Mouse (Mus musculus) brain, embryonic 14.5 days (tissue): ENCODE measurements around the gene B4galnt1. TPM values are rescaled to one million over a fixed set of nuclear protein-coding genes. Genes with fewer than 3 reads are reported as not detected.

Source experiments
- DNase-seq: peaks from one replicate; pipeline ENCODE4 v3.0.0-alpha.2; 2011; ENCODE audit warnings: low read depth
- CTCF ChIP-seq: fragments of 200-500 bp; IDR thresholded peaks from 2 replicates; pipeline ENCODE4 v1.5.1; 2012; ENCODE audit warnings: inconsistent platforms, mild to moderate bottlenecking, moderate library complexity, borderline replicate concordance; ENCODE audit not compliant: insufficient read depth, insufficient read length; ENCODE audit errors: extremely low read depth
- POLR2A ChIP-seq: fragments of 200-500 bp; IDR thresholded peaks from 2 replicates; pipeline ENCODE4 v1.6.1; 2012; ENCODE audit warnings: mild to moderate bottlenecking, inconsistent platforms, borderline replicate concordance; ENCODE audit not compliant: poor library complexity, insufficient read depth, insufficient read length, severe bottlenecking; ENCODE audit errors: extremely low read depth
- polyA plus RNA-seq: library from polyadenylated mRNA; depleted of rRNA; stranded (reverse); fragments of >200 nt; gene quantifications from 2 replicates; pipeline ENCODE4 v1.2.3, GENCODE M21; 2012

Gene B4galnt1
- polyA plus RNA-seq, 1 experiment, result 72.4 TPM

DNA sequence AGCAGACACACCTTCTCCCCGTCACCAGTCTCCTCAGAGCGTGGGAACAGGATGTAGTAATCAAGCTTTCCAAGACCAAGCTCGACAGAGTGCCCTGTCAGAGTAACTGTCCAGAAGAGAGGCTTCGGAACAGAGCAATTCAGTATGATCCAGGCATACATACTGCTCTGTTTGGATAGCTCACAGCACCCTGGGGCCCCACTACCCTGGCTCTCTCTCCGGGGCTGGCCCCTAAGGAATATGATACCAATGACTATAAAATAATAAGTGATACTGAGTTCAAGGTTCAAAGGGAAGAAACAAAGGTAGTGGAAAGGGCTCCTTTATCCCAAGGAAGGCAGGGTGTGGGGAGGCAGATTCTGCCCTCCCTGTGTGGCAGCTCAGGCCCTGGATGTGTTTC is 32.6 kb upstream of the B4galnt1 start:
- DNase-seq, result no peak
- no peak for TF ChIP-seq CTCF
- no peak for TF ChIP-seq POLR2A

DNA sequence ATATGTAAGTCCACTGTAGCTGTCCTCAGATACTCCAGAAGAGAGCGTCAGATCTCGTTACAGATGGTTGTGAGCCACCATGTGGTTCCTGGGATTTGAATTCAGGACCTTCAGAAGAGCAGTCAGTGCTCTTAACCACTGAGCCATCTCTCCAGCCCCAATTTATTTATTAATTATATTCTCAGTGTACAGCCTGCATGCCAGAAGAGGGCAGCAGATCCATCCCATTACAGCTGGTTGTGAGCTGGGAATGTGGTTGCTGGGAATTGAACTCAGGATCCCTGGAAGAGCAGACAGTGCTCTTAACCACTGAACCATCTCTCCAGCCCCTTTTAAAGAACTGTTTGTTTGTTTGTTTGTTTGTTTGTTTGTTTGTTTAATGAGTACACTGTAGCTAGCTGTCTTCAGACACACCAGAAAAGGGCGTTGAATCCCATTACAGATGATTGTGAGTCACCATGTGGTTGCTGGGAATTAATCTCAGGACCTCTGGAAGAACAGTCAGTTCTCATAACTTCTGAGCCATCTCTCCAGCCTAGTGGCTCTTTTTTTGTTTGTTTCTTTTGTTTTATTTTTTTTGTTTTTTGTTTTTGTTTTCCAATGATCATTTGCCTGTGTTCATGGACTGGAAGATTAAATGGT is 30.5 kb upstream of the B4galnt1 start:
- peak; percentile 21 for DNase-seq
- TF ChIP-seq CTCF, result peak; percentile 32; the same call in 1 of the 2 replicates

DNA sequence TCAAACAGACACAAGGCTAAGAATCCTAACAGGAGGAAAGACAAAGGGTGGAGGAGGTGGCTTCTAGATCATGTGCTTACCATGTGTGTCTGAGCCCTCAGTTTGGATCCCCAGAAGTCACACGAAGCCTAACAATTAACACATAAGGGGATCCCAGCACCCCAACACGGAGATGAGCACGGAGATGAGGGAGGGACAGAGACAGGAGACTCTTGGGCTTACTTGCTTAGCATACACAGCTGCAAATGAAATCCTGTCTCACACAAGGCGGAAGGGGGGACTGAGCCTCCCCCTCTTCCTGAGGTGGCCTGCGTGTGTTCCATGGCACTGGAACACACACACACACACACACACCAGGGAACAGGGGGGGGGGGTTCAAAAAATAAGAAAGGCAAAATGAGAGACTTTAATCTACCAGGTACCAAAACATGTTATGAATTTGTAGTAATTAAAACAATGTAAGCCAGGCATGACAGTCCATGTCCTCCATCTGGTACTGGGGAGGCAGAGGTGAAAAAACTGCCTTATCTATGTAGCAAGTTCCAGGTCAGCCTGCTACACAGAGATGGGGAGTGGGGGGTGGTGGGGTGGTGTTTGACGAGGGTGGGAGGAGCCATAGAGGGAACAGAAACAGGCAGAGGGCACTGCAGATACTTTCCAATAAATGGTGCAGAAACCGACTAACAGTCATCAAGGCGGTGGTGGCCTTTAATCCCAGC is 29.7 kb upstream of the B4galnt1 start:
- TF ChIP-seq CTCF (no peak), POLR2A (no peak)
- DNase-seq, result no peak

DNA sequence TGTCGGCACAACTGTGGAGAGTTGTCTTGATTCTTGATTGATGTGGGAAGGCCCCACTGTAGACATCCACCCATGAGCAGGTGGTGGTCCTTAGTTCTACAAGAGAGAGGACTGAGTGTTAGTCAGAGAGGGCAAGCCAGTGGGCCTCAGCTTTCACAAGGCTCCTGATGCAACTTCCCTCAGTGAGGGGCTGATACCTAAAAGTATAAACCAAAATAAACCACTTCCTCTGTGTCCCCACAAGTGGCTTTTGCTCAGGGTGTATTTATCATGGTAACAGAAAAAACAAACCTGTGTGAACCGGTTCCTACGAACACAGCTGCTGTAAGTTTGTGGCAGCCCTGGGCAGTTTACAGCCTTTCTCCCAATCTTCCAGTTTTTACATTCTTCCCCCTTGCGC is 28.5 kb upstream of the B4galnt1 start:
- no peak for DNase-seq
- TF ChIP-seq CTCF (no peak), POLR2A (no peak)

DNA sequence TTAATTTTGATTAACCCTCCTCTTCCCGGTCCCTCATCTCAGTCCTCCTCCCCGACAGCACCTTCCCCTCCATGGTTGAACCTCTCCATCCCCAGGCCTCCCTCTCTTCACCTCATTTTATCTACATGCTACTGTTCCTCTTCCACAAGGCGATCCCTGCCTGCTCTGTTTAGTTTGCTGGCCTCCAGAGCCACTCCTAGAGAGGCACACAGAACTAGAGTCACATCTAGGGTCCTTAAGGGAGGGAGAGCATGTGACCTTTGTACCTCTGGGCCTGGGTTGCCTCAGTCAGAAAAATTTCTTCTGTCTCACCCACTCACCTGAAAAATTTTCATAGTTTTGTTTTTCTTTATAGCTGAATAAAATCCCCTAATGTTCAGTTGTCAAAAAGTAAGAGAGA is 27.1 kb upstream of the B4galnt1 start:
- no peak for DNase-seq
- TF ChIP-seq CTCF (no peak), POLR2A (no peak)

DNA sequence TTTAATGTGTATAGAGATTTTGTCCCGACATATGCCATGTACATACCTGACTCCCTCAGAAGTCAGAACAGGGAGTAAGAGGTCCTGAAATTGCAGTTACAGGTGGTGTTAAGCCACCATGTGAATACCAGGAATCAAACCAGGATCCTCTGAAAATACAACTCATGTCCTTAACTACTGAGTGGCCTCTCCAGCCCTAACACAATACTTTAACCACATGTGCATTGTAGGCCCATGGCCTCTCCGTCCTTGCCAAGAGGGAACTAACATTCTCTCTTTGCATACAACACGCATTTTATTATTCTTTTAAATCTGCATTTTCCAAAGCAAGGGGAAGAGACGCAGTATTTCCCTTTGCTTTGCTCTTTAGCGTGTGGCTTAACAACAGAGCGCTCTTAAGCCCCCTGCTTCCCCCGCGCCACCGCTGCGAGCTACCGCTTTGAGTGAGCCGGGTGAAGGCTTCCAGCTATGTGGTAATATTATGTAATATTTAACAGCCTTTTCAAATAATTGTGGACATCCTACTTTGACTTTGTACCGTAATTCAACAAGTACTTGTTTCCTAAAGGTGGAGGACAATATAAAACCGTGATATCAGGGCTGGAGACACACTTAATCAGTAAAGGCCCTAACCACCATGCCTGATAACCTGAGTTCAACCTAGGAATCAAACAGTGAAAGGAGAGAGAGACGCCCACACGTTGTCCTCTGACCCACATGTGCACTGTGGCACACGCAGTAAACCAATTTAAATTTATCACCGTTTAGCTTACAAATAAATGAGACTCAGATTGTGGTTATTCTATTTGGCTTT is 26.5 kb upstream of the B4galnt1 start:
- TF ChIP-seq POLR2A (no peak), CTCF (no peak)
- no peak for DNase-seq

DNA sequence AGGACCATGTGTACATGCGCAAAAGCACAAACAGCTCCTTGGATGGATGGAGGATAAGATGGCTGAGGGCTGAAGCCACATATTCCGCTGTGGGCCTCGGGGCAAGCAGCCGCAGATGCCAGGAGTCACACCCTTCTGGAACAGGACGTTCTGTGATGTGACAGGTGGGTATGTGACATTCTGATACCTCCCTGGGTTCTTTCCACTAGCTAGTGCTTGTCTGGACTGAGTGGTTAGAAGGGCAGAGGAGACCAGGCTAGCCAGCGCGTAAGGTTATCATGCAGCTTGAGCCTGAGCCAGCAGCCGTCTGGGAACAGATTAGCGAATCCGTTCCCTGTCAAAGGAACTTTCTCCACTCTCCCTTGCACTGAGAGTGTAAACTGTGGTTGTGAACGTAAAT is 24.1 kb upstream of the B4galnt1 start:
- DNase-seq, result no peak

DNA sequence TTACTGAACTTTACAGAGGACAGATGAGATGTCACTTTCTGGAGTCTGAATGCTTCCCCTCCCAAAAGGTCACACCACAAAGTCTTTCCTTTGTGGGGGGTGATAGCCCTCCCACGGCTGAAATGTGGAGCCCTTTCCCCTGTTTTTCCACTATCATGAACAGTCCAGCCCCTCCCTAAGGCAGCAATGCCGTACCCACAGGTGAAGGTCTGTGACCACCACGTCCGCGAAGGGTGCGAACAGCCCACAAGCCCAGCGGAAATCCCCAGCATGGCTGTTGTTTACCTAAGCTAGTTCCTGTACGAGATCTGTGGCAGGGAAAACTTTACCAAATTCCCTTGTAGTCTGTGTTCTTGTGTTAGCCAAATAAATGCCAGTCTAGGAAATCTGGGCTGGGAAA is 23.5 kb upstream of the B4galnt1 start:
- DNase-seq, result no peak
- TF ChIP-seq CTCF (no peak), POLR2A (no peak)

More for the DNA sequence above, 24.1 kb upstream of the B4galnt1 start:
- TF ChIP-seq POLR2A, result no peak
- TF ChIP-seq CTCF, result no peak

DNA sequence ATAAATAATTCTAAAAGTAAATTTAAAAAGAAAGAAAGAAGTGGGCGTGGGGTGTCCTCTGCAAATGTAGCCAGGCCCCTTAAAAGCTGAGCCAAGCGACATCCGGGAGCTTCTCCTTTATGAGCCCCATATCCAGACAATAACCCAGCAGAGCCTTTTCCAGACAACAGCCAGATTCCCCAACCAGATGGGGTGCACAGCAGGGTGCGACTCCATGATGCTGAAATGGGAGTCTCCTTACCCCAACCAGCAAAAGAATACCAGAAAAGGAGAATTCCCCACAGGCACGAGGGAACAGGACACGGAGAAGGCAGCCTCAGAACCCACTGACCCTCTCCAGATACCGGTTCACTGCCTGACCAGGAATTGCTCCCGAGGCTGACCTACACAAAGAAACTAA is 21.8 kb upstream of the B4galnt1 start:
- no peak for DNase-seq
- no peak for TF ChIP-seq POLR2A
- no peak for TF ChIP-seq CTCF

DNA sequence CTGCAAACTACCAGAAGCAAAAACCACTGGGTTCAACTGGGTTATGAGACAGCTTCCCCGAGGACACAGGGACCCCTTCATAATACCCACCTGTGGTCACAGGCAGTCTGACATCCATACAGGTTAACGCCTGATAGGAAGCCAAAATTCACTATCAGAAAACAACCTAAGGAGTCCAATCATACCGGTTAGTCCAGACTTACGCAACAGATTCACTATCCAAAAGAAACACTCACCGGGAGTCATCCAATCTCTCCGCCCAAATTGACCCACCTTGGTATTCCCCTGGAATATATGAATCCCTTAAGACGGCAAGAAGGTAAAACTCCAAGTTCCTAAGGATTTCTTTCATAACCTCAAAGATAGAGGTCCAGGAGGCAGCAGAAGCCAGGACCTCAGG is 20.5 kb upstream of the B4galnt1 start:
- TF ChIP-seq POLR2A (no peak), CTCF (no peak)
- DNase-seq, result no peak

DNA sequence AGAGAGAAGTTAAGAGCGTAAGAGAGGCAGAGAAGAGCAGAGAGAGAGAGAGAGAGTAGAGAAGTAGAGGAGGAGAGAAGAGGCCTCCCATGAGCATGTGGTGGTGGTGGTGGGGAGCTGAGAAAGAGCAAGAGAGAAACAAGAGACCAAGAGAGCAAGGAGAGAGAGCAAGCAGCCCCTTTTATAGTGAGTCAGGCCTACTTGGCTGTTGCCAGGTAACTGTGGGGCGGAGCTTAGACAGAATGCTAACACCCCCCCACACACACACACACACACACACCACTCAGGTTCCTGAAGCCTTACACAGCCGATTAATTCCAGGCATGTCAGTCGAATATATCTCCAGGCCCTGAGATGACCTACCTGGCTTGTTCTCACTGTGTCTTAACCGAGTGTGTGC is 19.7 kb upstream of the B4galnt1 start:
- no peak for DNase-seq
- TF ChIP-seq CTCF (no peak), POLR2A (no peak)
